Mouse (Mus musculus): Measurements from ENCODE around the gene Bag5. TPM values are rescaled to one million over a fixed set of nuclear protein-coding genes. Genes with fewer than 3 reads are reported as not detected.

Gene Bag5
- polyA plus RNA-seq, 1 experiment from 2014 or later, result 56.5 TPM

- Histone ChIP-seq H3K27ac (peak overlapping the region; percentile 63), H3K4me1 (peaks cover 40% of the 10 kb centered on the region), H3K9me3 (no peaks in the 10 kb centered on the region), H3K4me3 (no peak overlapping the region), H3K36me3 (replicated peaks) (peaks cover 45% of the 10 kb centered on the region), H3K27me3 (ENCODE audit: poor library complexity, severe bottlenecking) (no peaks in the 10 kb centered on the region)
- no peak for DNase-seq (ENCODE audit: extremely low spot score, low spot score)
- 87% methylated on average over 15 of the region's 15 CpGs for WGBS
Observed at GRCm38 (mm10) chr12:111705186-111705973, 7.7 kb downstream of the Bag5 start.

GRCm38 (mm10) chr12:111704609-111705008 lies 8.4 kb downstream of the Bag5 start:
- 66% methylated on average over 9 of the region's 9 CpGs for WGBS
- Histone ChIP-seq H3K9me3 (no peaks in the 10 kb centered on the region), H3K4me3 (peak overlapping the region; percentile 6; the same call in 1 of the 2 replicates), H3K27ac (peak overlapping the region; percentile 63), H3K4me1 (peaks cover 43% of the 10 kb centered on the region), H3K27me3 (ENCODE audit: poor library complexity, severe bottlenecking) (no peaks in the 10 kb centered on the region), H3K36me3 (replicated peaks) (peaks cover 37% of the 10 kb centered on the region)
- no peak for DNase-seq (ENCODE audit: extremely low spot score, low spot score)

DNA sequence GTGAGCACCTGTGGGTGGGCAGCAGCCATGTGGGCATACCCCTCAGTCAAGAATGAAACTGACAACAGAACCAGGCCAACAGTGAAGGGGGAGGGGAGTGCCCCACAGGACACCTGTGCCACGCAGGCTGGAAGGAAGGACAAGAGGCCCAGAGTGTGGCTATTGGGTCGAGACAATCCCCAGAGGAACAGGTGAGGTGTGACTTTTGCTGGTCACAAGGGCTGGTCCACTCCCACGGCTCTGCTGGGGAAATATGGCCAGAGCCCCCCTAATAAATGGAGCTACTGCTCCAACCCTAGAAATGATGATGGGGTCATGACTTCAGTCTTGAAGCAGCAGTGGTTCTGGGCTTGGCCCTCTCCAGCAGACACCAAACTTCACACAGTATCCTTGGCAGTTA lies 9.8 kb downstream of the Bag5 start:
- Histone ChIP-seq H3K36me3 (replicated peaks) (peaks cover 24% of the 10 kb centered on the region), H3K27me3 (ENCODE audit: poor library complexity, severe bottlenecking) (no peaks in the 10 kb centered on the region), H3K27ac (no peak overlapping the region), H3K4me1 (peaks cover 51% of the 10 kb centered on the region), H3K9me3 (no peaks in the 10 kb centered on the region), H3K4me3 (no peak overlapping the region)
- DNase-seq (ENCODE audit: extremely low spot score, low spot score), result no peak
- WGBS, result 78% methylated on average over 3 of the region's 3 CpGs

DNA sequence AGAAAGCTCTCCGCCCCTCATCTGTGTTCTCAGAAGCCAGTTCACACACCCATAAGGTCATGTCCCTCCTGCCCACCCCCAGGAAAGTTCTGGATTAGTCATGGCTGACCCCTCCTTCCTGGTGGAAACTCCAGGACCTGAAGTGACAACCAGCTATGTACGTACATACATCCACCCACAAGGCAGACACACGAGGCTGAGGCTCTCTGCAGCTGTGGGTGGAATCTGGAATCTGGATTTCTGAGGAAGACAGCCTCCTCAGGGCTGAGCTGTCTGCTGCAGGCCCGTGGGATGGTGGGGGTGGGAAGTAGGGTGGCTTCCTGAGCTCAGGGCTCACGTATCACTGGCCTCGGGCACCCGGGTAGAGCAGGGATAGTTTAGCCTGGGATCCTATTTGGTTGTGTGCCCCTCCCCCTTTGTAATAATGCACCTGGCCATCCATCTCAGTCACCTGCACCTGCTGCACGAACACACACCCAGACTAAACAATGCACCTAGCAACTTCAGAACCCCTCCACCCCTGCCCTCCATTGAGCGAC lies 12.1 kb downstream of the Bag5 start:
- H3K36me3 ChIP-seq (replicated peaks), result peaks cover 1% of the 10 kb centered on the region
- no peak overlapping the region for H3K4me3 ChIP-seq
- no peaks in the 10 kb centered on the region for H3K9me3 ChIP-seq
- H3K4me1 ChIP-seq, result peaks cover 62% of the 10 kb centered on the region
- peak overlapping the region; percentile 44 for H3K27ac ChIP-seq
- H3K27me3 ChIP-seq (ENCODE audit: poor library complexity, severe bottlenecking), result no peaks in the 10 kb centered on the region
- WGBS, result 71% methylated on average over 9 of the region's 9 CpGs
- DNase-seq (ENCODE audit: extremely low spot score, low spot score), result no peak

GRCm38 (mm10) chr12:111699542-111699941 lies 13.5 kb downstream of the Bag5 start:
- H3K4me3 ChIP-seq, result no peak overlapping the region
- no peaks in the 10 kb centered on the region for H3K27me3 ChIP-seq (ENCODE audit: poor library complexity, severe bottlenecking)
- H3K36me3 ChIP-seq (replicated peaks), result no peaks in the 10 kb centered on the region
- H3K9me3 ChIP-seq, result no peaks in the 10 kb centered on the region
- WGBS, result 90% methylated on average over 4 of the region's 4 CpGs
- H3K27ac ChIP-seq, result peak overlapping the region; percentile 68
- no peak for DNase-seq (ENCODE audit: extremely low spot score, low spot score)
- H3K4me1 ChIP-seq, result peaks cover 64% of the 10 kb centered on the region

- Histone ChIP-seq H3K4me3 (no peak overlapping the region), H3K27me3 (ENCODE audit: poor library complexity, severe bottlenecking) (no peaks in the 10 kb centered on the region), H3K36me3 (replicated peaks) (no peaks in the 10 kb centered on the region), H3K27ac (peak overlapping the region; percentile 98), H3K9me3 (no peaks in the 10 kb centered on the region), H3K4me1 (peaks cover 72% of the 10 kb centered on the region)
- WGBS, result 82% methylated on average over 6 of the region's 6 CpGs
- DNase-seq (ENCODE audit: extremely low spot score, low spot score), result no peak
Observed at GRCm38 (mm10) chr12:111698346-111698913, 14.6 kb downstream of the Bag5 start.

DNA sequence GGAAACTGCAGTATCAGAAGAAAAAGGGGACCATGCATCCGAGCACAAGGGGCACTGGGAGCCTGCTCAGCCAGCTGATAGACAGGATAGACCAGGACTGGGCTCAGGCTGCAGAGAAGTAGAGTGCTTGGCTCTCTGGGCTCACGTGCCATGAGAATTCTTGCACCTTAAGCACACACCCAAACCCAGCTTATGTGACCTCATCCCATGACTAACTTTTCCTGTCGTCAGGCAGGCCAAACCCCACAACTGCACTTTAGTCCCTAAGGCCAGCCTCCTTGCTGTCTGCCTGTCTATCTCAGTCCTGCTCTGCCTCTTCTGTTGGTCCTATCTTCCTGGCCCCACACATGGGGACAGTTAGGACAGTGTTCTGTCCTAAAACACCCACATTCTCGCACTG lies 15.3 kb downstream of the Bag5 start:
- peaks cover 79% of the 10 kb centered on the region for H3K4me1 ChIP-seq
- 74% methylated on average over 4 of the region's 4 CpGs for WGBS

GRCm38 (mm10) chr12:111696239-111696638 lies 16.8 kb downstream of the Bag5 start:
- DNase-seq (ENCODE audit: extremely low spot score, low spot score), result peak; percentile 81
- H3K27me3 ChIP-seq (ENCODE audit: poor library complexity, severe bottlenecking), result no peaks in the 10 kb centered on the region
- H3K4me1 ChIP-seq, result peaks cover 89% of the 10 kb centered on the region
- 22% methylated on average over 6 of the region's 6 CpGs for WGBS
- no peak overlapping the region for H3K4me3 ChIP-seq
- H3K9me3 ChIP-seq, result no peaks in the 10 kb centered on the region
- H3K36me3 ChIP-seq (replicated peaks), result no peaks in the 10 kb centered on the region
- H3K27ac ChIP-seq, result peak overlapping the region; percentile 98

More for the DNA sequence above, 15.3 kb downstream of the Bag5 start:
- no peaks in the 10 kb centered on the region for H3K36me3 ChIP-seq (replicated peaks)
- H3K27me3 ChIP-seq (ENCODE audit: poor library complexity, severe bottlenecking), result no peaks in the 10 kb centered on the region
- no peak for DNase-seq (ENCODE audit: extremely low spot score, low spot score)
- H3K9me3 ChIP-seq, result no peaks in the 10 kb centered on the region
- H3K27ac ChIP-seq, result peak overlapping the region; percentile 98
- no peak overlapping the region for H3K4me3 ChIP-seq

GRCm38 (mm10) chr12:111694880-111695804 lies 17.9 kb downstream of the Bag5 start:
- peak; percentile 71 for DNase-seq (ENCODE audit: extremely low spot score, low spot score)
- H3K9me3 ChIP-seq, result no peaks in the 10 kb centered on the region
- H3K4me3 ChIP-seq, result peak overlapping the region; percentile 40
- H3K27me3 ChIP-seq (ENCODE audit: poor library complexity, severe bottlenecking), result no peaks in the 10 kb centered on the region
- no peaks in the 10 kb centered on the region for H3K36me3 ChIP-seq (replicated peaks)
- 45% methylated on average over 13 of the region's 13 CpGs for WGBS
- peaks cover 90% of the 10 kb centered on the region for H3K4me1 ChIP-seq
- peak overlapping the region; percentile 98 for H3K27ac ChIP-seq

DNA sequence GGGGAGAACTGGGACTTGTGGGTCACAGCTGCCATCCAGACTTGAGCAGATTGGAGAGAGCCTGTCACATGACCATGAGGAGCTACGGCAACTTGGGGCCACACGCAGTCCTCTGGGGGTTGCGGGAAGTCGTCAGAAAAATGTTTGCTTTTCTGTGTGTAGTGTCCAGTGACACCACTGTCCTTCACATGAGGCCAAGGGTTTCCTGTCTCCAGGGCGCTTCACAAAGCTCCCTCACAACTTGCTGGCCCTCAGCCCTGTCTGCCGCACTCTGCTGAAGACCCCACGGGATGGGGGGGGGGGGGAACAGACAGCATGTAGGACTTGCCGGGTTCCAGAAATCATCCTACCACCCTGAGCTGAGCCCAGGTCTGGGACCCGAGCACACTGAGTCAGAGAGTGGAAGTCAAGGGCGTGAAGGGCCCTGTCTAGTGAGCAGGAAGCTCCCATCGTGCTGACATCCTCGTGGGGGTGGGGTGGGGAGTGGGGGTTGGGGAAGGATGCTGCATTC lies 18.7 kb downstream of the Bag5 start:
- H3K4me1 ChIP-seq, result peaks cover 90% of the 10 kb centered on the region
- WGBS, result 9% methylated on average over 12 of the region's 12 CpGs
- no peaks in the 10 kb centered on the region for H3K9me3 ChIP-seq
- H3K27ac ChIP-seq, result peak overlapping the region; percentile 98
- no peaks in the 10 kb centered on the region for H3K36me3 ChIP-seq (replicated peaks)
- no peak for DNase-seq (ENCODE audit: extremely low spot score, low spot score)
- peak overlapping the region; percentile 40 for H3K4me3 ChIP-seq
- no peaks in the 10 kb centered on the region for H3K27me3 ChIP-seq (ENCODE audit: poor library complexity, severe bottlenecking)

GRCm38 (mm10) chr12:111693341-111694270 lies 19.5 kb downstream of the Bag5 start:
- no peaks in the 10 kb centered on the region for H3K9me3 ChIP-seq
- H3K36me3 ChIP-seq (replicated peaks), result no peaks in the 10 kb centered on the region
- peak overlapping the region; percentile 98 for H3K27ac ChIP-seq
- peak; percentile 90 for DNase-seq (ENCODE audit: extremely low spot score, low spot score)
- H3K4me1 ChIP-seq, result peaks cover 91% of the 10 kb centered on the region
- H3K4me3 ChIP-seq, result peak overlapping the region; percentile 40
- H3K27me3 ChIP-seq (ENCODE audit: poor library complexity, severe bottlenecking), result no peaks in the 10 kb centered on the region
- 15% methylated on average over 18 of the region's 18 CpGs for WGBS

All from forebrain, embryonic 10.5 days (tissue).